Mouse (Mus musculus) heart, adult 9 months (tissue): ENCODE data around the gene Tet2.
"Not testable (repeated sequence)": the region's sequence is repeated elsewhere in the genome, so short reads cannot be mapped to it uniquely, and the experiment has no call there.

Experiments
- DNase-seq, 2 experiments: peaks; one replicate each; pipeline ENCODE4 v3.0.0; 2022; ENCODE audit warnings: low spot score in 2 of 2

Gene Tet2

GRCm38 (mm10) chr3:133548613-133549012, 3.7 kb upstream of the Tet2 start:
- no peak for DNase-seq

- DNase-seq: no peak
These were observed 1.9 kb upstream of the Tet2 start for GRCm38 (mm10) chr3:133546790-133547189.

- DNase-seq: no peak
These were observed 346 bp upstream of the Tet2 start for GRCm38 (mm10) chr3:133545304-133545666.

- peak; percentile 90 to 92 for DNase-seq
These were observed 798 bp downstream of the Tet2 start for GRCm38 (mm10) chr3:133544131-133544550.

- no peak for DNase-seq
These were observed 1.6 kb downstream of the Tet2 start for GRCm38 (mm10) chr3:133543101-133544020.

GRCm38 (mm10) chr3:133542084-133542483, 2.9 kb downstream of the Tet2 start:
- DNase-seq: no peak

GRCm38 (mm10) chr3:133541000-133541399, 3.9 kb downstream of the Tet2 start:
- DNase-seq: no peak

- peak; percentile 43 to 61 for DNase-seq
These were observed 4.9 kb downstream of the Tet2 start for GRCm38 (mm10) chr3:133539991-133540390.

GRCm38 (mm10) chr3:133538499-133538898, 6.4 kb downstream of the Tet2 start:
- not testable (repeated sequence) for DNase-seq

- DNase-seq: no peak
These were observed 9.3 kb downstream of the Tet2 start for GRCm38 (mm10) chr3:133535644-133536043.

- no peak for DNase-seq
These were observed 10.9 kb downstream of the Tet2 start for GRCm38 (mm10) chr3:133534066-133534465.

GRCm38 (mm10) chr3:133533272-133533995, 11.5 kb downstream of the Tet2 start:
- no peak for DNase-seq

- no peak for DNase-seq
These were observed 12.1 kb downstream of the Tet2 start for GRCm38 (mm10) chr3:133532806-133533205.

- no peak for DNase-seq
These were observed 12.7 kb downstream of the Tet2 start for GRCm38 (mm10) chr3:133532252-133532651.

- DNase-seq: no peak
These were observed 13.8 kb downstream of the Tet2 start for GRCm38 (mm10) chr3:133531101-133531500.

- DNase-seq: no peak
These were observed 14.3 kb downstream of the Tet2 start for GRCm38 (mm10) chr3:133530664-133531063.

- DNase-seq: no peak
These were observed 18.7 kb downstream of the Tet2 start for GRCm38 (mm10) chr3:133526119-133526723.

GRCm38 (mm10) chr3:133525578-133525977, 19.4 kb downstream of the Tet2 start:
- no peak for DNase-seq

- DNase-seq: peak in 1 of 2 experiments; percentile 25
These were observed 20.4 kb downstream of the Tet2 start for GRCm38 (mm10) chr3:133524341-133525050.

GRCm38 (mm10) chr3:133523191-133523590, 21.7 kb downstream of the Tet2 start:
- no peak for DNase-seq

- DNase-seq: no peak
These were observed 22.6 kb downstream of the Tet2 start for GRCm38 (mm10) chr3:133522289-133522688.

- DNase-seq: no peak
These were observed 26.1 kb downstream of the Tet2 start for GRCm38 (mm10) chr3:133518801-133519200.
